Mouse (Mus musculus): Measurements from ENCODE around the gene Slc4a2.

Slc4a2 gene

DNA sequence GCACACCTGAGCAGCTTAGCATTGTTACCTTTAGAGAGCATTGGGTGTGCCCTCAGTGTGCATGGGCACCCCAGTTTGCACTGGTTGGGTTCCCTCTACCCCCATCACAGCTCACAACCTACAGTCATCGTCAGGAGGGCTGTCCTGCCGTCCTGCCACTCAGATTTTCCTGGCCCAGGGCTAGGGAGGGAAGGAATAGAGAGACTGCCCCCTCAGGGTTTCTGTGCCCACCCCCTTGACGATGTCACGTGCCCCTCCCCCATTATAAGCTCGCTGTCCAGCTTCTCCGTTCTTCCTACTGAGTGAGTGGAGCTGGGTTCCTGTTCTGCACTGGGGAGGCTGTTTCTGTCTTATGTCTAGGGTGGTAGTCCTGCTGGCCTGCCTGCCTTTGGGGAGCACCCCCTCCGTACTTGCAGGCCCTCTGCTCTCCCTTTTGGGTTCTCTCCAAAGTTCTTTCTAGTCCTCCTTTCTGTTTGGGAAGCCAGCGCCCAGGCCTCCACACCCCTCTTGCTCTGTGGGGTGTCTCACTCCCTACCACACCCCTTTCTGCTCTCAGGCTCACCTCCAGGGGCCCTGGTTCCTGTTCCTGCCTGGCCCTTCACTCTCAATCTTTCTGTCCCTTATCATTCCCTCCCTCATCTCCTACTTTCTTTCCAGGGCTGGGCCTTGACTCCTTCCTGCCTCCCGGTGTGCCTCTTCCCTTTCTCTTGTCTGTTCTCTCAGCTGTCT is 3.1 kb downstream of the Slc4a2 start:
- DNase-seq = peak; percentile 60

DNA sequence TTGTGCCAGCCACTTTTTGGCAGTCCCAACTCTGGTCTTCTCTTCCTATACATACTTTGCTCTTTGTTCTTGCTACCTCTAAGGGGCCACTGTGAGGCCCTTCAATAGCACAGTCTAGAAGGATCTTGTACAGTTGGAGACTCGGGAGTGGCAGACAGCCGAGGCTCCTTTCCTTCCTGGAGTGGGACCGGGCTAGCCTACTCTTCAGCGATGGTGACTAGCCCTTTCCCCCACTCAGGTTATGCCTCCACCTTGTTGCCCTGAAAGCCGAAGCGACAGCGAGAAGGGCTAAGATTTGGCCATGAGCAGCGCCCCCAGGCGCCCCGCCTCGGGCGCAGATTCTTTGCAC is 3.6 kb downstream of the Slc4a2 start:
- DNase-seq = no peak

DNA sequence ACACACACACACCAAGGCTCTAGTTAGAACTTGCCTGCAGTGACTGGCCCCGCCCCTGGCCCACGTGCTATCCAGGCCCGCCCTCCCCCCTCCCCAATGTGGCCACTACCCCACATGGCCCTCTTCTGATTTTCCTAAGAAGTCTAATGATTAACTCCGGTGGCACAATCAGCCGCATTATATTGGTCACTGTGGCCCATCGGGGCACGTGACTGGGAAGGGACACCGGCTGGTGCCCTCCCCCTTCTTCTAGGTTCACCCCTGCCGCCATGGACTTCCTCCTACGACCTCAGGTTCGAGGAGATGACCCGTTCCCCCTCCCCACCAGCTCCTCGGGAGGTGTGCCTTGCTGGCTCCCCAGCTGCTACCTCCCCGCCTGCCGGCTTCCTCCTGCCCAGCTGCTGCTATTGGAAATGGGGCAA is 4.4 kb downstream of the Slc4a2 start:
- DNase-seq = no peak

DNA sequence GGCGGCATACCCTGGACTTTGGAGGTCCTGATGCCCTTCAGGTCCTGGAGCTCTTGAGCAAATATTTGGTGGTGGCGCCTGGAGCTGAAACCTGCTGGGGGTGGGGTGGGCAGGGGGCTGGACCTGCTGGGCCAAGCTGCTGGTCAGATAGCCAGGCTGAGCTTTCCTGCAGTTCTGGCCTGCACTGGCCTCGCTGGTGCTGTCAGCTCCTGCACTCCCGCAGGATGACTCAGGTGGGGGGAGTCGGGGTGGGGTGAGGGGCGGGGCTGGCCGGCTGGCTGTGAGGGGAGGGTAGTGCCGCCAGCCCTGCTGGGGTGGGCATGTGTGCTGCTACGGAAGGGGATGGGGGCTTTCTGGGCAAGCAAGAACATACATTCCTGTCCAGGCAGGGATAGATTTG is 5.0 kb downstream of the Slc4a2 start:
- no peak for DNase-seq

DNA sequence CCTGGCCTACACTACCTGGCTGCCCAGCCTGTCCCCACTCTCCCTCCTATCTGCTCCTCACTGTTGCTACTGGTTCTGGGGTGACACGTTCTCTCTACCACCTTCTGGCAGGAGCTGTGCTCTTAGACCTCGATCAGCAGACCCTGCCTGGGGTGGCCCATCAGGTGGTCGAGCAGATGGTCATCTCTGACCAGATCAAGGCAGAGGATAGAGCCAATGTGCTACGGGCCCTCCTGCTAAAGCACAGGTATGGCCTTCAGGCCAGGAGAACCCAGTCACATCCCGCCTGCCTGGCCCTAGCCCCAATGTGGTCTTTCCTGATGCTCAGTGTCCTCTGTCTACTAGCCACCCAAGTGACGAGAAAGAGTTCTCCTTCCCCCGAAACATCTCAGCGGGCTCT is 10.4 kb downstream of the Slc4a2 start:
- no peak for DNase-seq

DNA sequence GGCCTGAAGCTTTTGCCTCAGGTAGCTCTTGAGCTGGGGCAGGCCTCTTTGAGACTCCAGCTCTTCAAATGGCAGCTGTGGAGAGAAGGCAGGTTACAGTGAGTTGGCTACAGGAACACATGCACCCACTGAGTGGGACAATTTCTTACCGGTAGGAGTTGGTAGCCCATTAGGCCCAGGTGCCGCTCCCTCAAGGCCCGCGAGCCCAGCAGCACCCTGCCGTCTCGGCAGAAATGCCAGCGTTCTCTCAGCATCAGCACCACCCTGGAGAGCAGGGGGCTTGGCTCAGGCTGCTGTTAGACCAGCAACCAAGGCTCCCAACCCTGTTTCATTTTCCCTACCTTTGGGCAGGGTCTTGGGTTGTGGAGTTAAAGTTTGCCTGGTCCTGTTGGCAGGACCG is 17.6 kb downstream of the Slc4a2 start:
- no peak for DNase-seq

DNA sequence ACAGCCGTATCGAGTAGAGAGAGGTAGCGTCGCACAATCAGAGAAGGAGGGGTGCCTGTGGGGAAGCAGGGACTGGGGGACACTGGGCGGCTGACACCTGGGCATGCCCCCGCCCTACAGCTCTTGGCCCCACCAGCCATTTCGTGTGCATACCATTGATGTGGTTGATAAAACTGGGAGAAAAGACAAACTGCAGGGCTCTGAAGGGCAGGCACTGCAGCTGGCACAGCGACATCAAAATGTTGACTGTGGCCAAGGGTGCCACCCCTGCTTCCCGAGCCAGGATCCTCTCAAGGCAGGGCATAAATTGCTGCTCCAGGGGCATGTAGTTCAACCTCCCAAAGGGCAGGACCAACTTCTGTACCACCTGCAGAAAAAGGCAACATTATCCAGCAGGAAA is 18.4 kb downstream of the Slc4a2 start:
- no peak for DNase-seq

DNA sequence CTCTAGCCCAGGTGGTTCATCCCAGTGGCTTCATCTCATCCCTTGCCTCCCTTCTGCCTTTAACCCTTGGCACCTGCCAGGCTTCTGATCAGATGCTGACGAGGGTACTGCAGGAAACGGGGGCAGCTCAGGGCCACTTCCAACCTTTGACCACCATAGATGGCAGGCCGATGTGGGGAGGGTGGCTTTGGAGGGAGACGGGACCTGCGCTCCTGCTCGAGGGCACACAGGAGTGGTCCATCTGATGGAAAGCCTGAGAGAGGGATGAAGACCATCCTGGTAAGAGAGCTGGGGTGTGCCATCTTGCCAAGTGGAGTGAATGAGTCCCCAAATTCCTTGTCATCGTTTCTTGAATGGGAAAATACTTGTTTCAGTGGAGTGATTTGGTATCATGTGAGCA is 19.6 kb downstream of the Slc4a2 start:
- peak; percentile 48 for DNase-seq

DNA sequence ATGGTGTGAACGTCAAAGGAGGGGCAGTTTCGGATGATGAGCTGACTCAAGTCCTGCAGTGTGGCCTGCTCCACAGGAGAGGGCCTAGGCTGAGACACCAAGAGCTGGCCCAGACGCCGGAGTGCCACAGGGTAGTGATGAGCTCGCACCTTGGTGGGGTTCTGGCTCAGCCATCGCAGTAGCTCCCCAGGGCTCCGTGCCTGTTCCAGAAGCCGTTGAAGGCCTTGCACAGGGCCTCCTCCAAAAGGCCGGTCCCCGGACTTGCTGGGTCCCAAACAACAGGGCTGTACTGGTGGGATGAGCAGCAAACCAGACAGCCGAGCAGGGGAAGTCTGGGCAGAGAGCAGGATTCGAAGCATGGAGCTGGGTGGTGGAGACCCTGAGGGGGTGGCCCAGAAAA is 20.3 kb downstream of the Slc4a2 start:
- peak; percentile 65 for DNase-seq

DNA sequence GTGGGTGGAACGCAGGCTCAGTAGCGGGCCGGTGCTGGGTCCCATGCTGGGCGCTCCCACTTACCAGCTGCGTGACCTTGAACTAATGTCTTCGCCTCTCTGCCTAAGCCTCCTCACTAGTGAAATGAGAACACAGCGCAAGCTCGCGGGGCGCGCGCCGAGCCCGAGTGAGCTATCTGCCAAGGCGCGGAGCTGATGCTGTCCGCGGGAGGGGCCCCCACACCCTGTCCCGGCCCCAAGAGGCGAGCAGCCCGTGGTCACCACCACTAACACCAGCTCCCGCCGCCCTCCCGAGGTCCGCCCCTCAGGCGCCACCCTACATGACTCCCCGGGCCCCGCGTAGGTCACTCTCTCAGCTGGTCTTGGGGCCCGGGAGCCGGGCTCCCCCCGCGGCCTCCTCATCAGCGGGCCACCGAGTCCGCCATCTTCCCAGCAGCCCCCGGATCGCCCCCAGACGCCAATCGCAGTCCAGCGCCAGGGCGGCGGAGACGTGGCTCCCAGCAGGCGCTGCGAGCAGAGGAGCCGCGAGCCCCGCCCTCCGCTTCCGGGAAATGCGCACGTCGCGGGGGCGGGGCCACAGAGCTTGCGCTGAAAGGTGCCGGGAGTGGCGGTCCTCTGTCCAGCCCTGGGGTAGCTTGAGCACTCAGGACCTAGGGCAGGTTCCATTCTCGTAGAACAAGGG is 21.2 kb downstream of the Slc4a2 start, which contains the start of gene Fastk:
Fastk (minus strand) TSS at position 542 of the 682 bp plus-strand sequence.
- DNase-seq = peak; percentile 95

DNA sequence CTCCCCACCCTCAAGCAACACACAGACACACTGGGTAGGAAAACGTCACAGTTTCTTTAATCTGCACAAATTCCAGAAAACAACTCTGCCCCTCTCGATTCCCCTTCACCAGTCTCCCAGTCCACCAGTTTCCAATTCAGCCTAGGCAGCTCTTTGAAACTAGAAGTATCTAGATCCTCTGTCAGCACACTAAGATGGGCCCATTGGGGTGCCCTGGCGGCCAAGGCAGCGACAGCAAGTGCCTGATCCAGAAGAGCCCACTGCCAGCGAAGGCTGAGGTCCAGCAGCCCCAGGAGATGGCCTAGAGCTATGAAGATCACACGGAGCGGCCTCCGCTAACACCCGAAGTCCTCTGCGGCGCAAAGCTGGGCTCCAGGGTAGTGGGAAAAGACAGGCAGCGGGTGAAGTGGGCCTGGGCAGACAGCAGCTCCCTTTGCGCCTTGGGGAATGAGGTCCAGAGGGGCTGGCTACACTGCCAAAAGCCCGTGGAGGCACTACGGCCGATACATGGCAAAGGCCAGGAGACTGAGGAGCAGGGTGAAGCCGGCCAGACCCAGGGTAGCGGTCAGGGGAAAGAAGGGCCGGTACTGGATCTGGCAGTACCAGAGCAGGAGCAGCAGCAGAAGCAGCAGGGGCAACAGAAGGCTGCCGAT is 21.9 kb downstream of the Slc4a2 start:
- peak; percentile 70 for DNase-seq

DNA sequence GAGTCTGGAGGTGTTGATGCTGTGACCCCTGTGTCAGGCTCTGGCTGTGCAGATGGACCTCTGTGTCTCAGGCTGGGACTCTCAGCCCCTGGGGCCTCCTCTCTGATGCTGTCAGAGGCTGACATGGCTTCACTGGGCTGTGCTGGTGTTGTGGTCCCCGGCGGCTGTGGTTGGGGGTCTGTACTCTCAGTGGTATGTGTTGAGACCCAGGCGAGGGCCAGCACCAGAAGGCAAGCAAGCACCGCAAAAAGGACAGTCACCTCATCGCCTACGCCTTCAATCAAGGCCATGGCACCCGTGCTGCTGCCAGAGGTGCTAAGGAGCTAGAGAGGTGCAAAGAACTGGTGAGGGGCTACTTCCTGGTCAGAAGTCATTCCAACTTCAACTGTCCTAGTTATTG is 23.0 kb downstream of the Slc4a2 start:
- DNase-seq = peak; percentile 68

DNA sequence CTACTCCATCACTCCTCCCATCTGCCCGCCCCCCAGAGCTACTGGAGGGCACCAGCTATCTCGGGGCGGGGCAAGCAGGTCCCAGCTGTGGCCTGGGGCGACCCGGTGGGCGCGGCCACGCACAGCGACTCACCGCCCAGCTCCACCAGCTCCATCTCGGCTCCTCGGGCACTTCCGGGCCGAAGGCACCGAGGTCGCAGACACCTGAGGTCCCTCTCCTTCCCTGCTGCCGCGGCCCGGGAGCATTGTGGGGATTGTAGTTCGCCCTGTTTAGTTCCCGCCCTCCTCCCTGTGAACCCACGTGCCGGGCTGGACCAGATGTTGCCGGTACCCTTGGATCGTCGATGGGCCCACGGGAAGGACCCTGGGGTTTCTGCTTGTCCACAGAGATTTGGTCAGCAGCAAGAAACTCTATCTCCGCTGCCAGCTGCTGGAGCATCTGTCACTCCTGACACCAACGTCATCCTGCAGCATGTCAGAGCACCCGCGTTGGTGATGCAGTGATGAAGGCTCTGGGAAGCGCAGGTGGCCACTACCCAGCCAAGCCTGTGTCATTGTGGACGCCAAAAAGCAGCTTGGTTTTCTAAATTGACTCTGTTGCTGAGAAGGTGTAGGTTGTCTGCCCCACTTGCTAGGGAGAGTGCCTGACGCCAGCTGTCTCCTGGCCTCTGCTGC is 24.1 kb downstream of the Slc4a2 start, which contains the start of gene Tmub1:
Tmub1 (minus strand) TSS at position 231 of the 675 bp plus-strand sequence.
- peak; percentile 88 for DNase-seq

DNA sequence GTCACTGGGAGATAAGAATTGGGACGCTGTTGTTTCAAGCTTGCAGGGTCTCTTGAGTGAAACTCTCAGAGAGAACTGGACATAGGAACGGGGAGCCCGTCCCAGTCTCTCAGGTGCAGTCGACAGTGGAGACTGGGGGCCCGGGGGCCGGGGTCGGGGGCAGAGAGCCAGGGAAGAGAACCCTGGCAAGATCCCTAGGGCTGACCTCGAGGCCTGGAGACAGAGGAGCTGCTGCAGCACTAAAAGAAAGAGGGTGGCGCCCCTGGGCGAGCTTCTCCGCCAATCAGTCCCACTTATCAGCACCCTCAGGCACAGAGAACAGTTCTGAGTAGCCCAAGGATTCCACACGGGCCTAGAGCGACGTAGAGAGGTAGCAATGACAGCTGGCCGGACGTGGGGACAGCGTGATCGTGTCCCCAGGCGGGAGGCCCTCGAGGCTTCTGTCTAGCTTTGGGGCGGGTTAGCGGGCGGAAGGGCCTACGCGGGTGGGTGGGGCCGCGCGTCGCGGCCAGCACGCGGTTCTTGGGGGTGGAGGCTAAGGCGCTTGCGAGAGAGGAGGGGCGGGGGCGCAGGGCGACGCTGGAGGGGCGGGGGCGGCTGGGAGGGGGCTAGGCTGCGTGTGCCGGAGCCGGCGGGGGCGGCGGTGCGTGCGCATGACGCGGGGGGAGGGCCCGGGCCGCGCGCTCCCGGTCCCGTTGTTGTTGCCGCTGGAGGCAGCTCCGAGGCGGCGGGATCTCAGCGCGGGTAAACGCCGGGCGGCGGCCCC is 27.8 kb downstream of the Slc4a2 start:
- peak; percentile 89 for DNase-seq

DNA sequence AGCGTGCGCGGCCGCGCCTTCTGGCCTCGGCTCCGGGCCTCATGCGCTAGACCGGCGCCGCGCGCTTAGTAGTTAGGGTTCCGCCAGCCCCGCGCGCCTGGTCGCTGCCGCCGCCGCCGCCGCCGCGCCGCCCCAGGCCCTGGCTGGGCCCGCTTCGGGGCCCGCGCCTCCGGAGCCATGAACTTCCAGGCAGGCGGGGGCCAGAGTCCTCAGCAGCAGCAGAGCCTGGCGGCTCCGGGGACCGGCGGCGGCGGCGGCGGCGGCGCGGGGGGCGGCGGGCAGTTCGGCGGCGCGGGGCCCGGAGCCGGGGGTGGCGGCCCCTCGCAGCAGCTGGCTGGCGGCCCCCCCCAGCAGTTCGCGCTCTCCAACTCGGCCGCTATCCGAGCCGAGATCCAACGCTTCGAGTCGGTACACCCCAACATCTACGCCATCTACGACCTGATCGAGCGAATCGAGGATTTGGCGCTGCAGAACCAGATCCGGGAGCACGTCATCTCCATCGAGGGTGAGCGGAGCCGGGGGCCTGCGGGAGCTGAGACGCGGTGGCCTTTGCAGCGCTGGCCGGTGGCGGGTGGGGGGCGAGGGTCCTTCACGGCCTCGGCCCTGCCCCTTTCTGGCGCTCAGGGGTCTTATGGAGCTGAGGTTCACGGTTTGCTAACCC is 28.5 kb downstream of the Slc4a2 start, which contains the start of gene Agap3:
Agap3 (plus strand) TSS at position 148 of the 661 bp plus-strand sequence.
- DNase-seq = peak; percentile 76

DNA sequence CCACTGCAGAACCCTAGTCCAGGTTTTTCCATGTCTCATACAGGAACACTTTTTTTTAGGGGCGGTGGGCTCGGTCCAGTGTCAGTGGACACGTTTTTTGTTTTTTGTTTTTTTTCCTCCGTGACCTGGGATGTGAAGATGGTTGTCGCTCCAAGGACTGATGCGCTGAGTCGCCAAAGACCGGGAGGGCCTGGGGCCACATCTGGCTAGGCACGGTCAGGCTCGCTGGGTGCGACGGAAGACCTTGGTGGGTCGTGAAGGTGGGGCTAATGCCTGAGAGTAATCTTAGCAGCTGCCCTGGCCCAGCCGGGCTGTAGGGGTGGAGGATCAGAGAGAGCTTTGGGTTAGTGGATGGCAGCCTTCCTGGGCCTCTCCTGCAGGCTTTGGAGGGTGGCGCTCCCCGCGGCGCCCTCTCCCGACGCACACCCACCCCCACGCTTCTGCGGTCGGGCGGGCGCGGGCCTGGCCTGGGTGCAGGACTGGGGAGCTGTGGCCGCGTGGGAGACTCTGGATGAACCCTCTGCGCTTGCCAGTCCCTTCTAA is 29.1 kb downstream of the Slc4a2 start:
- DNase-seq = peak; percentile 77

DNA sequence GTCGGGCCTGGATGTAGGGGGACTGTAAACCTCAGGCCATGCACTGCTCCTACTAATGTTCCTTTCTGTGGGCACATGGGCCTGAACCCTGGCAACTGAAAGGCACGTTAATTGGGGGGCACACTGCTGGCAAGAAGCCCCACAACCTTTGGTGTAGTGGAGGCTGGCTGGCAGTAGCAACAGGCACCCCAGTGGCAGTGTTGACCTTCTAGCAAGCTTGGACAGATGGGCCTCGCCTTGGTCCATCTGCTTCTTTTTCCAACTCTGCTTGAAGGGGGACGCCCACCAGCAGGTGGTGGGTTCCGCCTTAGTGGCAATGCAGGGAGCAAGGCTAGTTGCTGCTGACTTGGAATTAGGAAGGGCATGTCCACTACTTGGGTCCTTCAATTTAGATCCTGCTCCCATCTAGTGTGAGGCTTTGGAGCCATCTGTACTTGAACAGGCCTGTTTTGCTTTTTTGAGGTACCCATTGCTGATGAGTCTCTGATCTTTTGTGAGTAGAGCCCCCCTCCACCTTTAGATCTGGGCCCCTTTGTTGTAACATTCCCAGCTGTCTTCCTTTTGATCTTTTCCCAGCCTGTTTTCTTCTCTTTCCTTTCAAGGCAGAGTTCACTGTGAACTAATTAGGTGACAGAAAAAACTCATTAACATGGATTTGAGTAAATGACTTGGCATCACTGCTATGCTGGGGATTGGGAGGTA is 29.8 kb downstream of the Slc4a2 start:
- peak; percentile 91 for DNase-seq

DNA sequence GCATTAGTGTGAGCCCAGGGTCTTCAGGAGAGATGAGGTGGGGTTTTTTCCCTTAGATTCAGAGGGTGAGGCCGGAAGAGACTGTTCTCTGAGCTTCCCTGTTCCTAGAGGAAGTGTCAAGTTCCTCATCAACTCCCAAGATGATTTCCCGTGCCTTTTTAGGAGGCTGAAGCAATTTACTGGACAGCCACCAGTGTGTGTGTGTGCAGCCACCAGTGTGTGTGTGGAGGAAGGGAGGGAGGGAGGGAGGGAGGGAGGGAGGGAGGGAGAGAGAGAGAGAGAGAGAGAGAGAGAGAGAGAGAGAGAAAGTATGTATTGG is 30.3 kb downstream of the Slc4a2 start:
- DNase-seq = no peak

DNA sequence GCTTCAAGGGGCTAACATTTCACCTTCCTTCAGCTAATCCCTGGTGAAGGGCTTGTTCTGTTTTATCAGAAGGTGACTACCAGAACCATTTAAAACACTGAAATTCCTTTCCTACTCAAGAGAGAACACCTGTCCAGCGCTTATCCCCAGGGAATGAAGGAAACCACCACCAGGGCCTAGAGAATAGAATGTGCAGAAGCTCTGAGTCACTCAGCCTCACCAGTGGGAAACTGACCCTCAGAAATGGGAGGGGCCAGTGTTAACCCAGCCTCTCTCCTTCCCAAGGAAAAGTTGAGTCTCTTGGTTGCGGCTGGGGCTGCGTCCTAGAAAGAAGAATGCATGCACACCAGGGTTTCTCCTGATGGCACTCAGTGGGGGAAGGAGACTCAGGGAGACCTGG is 31.4 kb downstream of the Slc4a2 start:
- no peak for DNase-seq

DNA sequence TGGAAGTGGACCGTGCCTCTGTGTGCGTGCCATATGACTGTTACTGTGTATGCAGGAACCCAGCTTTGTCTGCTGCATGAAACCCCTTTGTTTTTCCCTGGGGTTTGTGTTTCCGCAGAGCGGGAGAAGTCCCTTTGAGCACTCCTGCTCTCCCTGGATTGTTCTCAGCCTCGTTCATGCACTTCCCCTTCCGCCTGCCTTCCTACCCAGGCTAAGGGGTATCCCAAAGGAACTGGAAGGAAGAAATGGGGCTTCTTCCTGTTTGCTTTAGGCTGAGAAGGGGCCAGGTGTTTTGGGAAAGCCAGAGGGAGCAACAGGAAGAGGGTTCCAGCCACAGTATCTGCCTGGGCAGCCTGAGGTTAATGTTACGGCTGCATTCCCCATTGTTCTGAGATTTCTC is 32.0 kb downstream of the Slc4a2 start:
- no peak for DNase-seq

DNA sequence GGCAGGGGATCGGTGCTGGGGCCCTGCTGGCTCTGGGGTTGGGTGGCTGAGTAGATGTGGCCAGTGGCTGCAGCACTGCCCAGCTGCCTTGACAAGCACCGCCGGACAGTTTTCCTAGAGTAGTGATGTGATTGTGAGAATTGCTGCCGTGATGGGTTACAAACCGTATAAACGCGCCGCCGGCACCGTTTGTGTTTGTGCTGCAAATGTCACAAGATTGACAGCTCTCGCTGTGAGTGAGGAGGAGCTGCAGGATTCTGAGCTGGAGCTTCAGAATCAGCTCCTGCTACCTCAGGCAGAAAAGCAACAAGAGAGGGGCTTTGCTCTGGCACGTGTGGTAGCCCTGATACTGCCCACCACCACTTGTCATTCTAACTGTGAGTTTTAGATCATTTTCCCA is 43.1 kb downstream of the Slc4a2 start:
- no peak for DNase-seq

Measured in cerebellum, adult 11-12 months (tissue).